Mouse (Mus musculus): ENCODE measurements around the gene Nod1.
A peak's percentile ranks its signal among the peaks of the same experiment; 100 is the strongest.
"Not testable (repeated sequence)": the region's sequence is repeated elsewhere in the genome, so short reads cannot be mapped to it uniquely, and the experiment has no call there.

Nod1 gene

GRCm38 (mm10) chr6:54983526-54984050 lies 11.2 kb upstream of the Nod1 start:
- DNase-seq (ENCODE audit: low read depth in 1 of 2, low spot score in 2 of 2): no peak

GRCm38 (mm10) chr6:54979426-54979825 lies 7.0 kb upstream of the Nod1 start:
- no peak for DNase-seq (ENCODE audit: low read depth in 1 of 2, low spot score in 2 of 2)

- DNase-seq (ENCODE audit: low read depth in 1 of 2, low spot score in 2 of 2): no peak
Measured at GRCm38 (mm10) chr6:54975616-54976015, 3.2 kb upstream of the Nod1 start.

- DNase-seq (ENCODE audit: low read depth in 1 of 2, low spot score in 2 of 2): no peak
Measured at GRCm38 (mm10) chr6:54974501-54974900, 2.1 kb upstream of the Nod1 start.

GRCm38 (mm10) chr6:54972929-54973211 lies 458 bp upstream of the Nod1 start:
- DNase-seq (ENCODE audit: low read depth in 1 of 2, low spot score in 2 of 2): no peak

GRCm38 (mm10) chr6:54971731-54972110 lies 691 bp downstream of the Nod1 start:
- DNase-seq (ENCODE audit: low read depth in 1 of 2, low spot score in 2 of 2): no peak

- no peak for DNase-seq (ENCODE audit: low read depth in 1 of 2, low spot score in 2 of 2)
Measured at GRCm38 (mm10) chr6:54970506-54970905, 1.9 kb downstream of the Nod1 start.

- DNase-seq (ENCODE audit: low read depth in 1 of 2, low spot score in 2 of 2): no peak
Measured at GRCm38 (mm10) chr6:54969801-54970200, 2.6 kb downstream of the Nod1 start.

GRCm38 (mm10) chr6:54967591-54967990 lies 4.8 kb downstream of the Nod1 start:
- DNase-seq (ENCODE audit: low read depth in 1 of 2, low spot score in 2 of 2): no peak

- no peak for DNase-seq (ENCODE audit: low read depth in 1 of 2, low spot score in 2 of 2)
Measured at GRCm38 (mm10) chr6:54965234-54965633, 7.2 kb downstream of the Nod1 start.

GRCm38 (mm10) chr6:54964755-54965154 lies 7.7 kb downstream of the Nod1 start:
- no peak for DNase-seq (ENCODE audit: low read depth in 1 of 2, low spot score in 2 of 2)

GRCm38 (mm10) chr6:54963599-54963998 lies 8.8 kb downstream of the Nod1 start:
- no peak for DNase-seq (ENCODE audit: low read depth in 1 of 2, low spot score in 2 of 2)

GRCm38 (mm10) chr6:54957655-54958054 lies 14.8 kb downstream of the Nod1 start:
- no peak for DNase-seq (ENCODE audit: low read depth in 1 of 2, low spot score in 2 of 2)

- DNase-seq (ENCODE audit: low read depth in 1 of 2, low spot score in 2 of 2): no peak
Measured at GRCm38 (mm10) chr6:54956425-54956824, 16.0 kb downstream of the Nod1 start.

GRCm38 (mm10) chr6:54955949-54956348 lies 16.5 kb downstream of the Nod1 start:
- no peak for DNase-seq (ENCODE audit: low read depth in 1 of 2, low spot score in 2 of 2)

GRCm38 (mm10) chr6:54954659-54955414 lies 17.6 kb downstream of the Nod1 start:
- peak in 1 of 2 experiments; percentile 45 for DNase-seq (ENCODE audit: low read depth in 1 of 2, low spot score in 2 of 2)

GRCm38 (mm10) chr6:54953399-54953798 lies 19.0 kb downstream of the Nod1 start:
- not testable (repeated sequence) for DNase-seq (ENCODE audit: low read depth in 1 of 2, low spot score in 2 of 2)

- no peak for DNase-seq (ENCODE audit: low read depth in 1 of 2, low spot score in 2 of 2)
Measured at GRCm38 (mm10) chr6:54952542-54952941, 19.9 kb downstream of the Nod1 start.

GRCm38 (mm10) chr6:54948682-54949081 lies 23.7 kb downstream of the Nod1 start:
- peak in 1 of 2 experiments; percentile 35 for DNase-seq (ENCODE audit: low read depth in 1 of 2, low spot score in 2 of 2)

GRCm38 (mm10) chr6:54946241-54946953 lies 26.0 kb downstream of the Nod1 start:
- no peak for DNase-seq (ENCODE audit: low read depth in 1 of 2, low spot score in 2 of 2)

GRCm38 (mm10) chr6:54944551-54944950 lies 27.9 kb downstream of the Nod1 start:
- DNase-seq (ENCODE audit: low read depth in 1 of 2, low spot score in 2 of 2): no peak

- no peak for DNase-seq (ENCODE audit: low read depth in 1 of 2, low spot score in 2 of 2)
Measured at GRCm38 (mm10) chr6:54943753-54944152, 28.7 kb downstream of the Nod1 start.

- DNase-seq (ENCODE audit: low read depth in 1 of 2, low spot score in 2 of 2): no peak
Measured at GRCm38 (mm10) chr6:54943292-54943691, 29.1 kb downstream of the Nod1 start.

All from monocyte, adult 2 months (primary cell).